Mouse (Mus musculus): ENCODE measurements around the gene Tgif2. TPM values are rescaled to one million over a fixed set of nuclear protein-coding genes. Genes with fewer than 3 reads are reported as not detected.
"Not testable (repeated sequence)": the region's sequence is repeated elsewhere in the genome, so short reads cannot be mapped to it uniquely, and the experiment has no call there.

Tgif2 gene
- polyA plus RNA-seq, 1 experiment from 2014 or later, result 48.0 TPM

DNA sequence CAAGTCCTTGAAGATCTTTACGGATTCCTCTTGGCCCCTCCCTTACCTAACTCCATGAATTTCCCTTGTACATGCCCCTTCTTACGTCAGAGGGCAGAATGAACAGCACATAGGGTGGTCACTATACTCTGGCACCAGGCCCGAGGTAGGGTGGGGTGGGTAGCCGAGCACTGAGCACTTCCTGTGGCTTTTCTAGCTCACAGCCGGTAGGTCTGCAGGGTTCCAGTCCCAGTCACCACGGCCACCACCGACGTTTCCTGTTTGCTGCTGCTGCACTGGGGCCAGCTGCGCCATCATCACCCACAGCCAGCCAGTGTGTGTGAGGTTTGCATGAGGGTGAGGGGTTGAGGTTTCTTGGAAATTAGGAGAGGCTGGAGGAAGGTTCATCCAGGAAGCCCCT is 37.9 kb downstream of the Tgif2 start:
- Histone ChIP-seq H3K9ac (ENCODE audit: low read length) (no peak overlapping the region), H3K4me1 (ENCODE audit: control insufficient read depth, insufficient read depth, low read length) (no peaks in the 10 kb centered on the region), H3K4me2 (ENCODE audit: low read length) (no peak overlapping the region), H3K27ac (ENCODE audit: low read depth, low read length) (no peak overlapping the region), H3K36me3 (ENCODE audit: control insufficient read depth, insufficient read depth, low read length) (peaks cover 25% of the 10 kb centered on the region), H3K27me3 (replicated peaks; ENCODE audit: control insufficient read depth, insufficient read depth, low read length) (no peaks in the 10 kb centered on the region), H3K9me3 (replicated peaks; ENCODE audit: control insufficient read depth, low read length) (no peaks in the 10 kb centered on the region), H3K4me3 (ENCODE audit: low read depth, low read length) (no peak overlapping the region)
- ATAC-seq, result no peak
- 73% methylated on average over 9 of the region's 9 CpGs for WGBS
- no peak for DNase-seq (ENCODE audit: low spot score)

DNA sequence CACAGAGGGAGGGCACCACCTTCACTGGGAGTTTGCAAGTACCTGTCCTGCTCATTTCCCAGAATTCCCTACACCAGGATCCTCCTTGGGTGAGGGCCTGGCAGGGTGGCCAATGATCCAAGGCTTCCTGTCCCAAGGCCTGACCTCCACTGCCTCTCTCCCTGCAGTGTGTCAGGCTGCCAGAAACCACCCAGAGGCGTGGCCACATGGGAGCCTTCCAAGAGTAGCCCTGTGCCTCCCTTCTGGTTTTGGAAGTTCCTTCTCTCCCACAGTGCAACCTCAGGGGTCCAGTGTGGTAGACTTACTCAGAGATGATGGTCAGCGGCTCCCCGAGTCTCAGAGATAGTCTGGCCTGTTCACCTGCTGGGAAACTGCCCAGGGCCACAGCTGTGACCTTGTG is 39.7 kb downstream of the Tgif2 start:
- Histone ChIP-seq H3K9me3 (replicated peaks; ENCODE audit: control insufficient read depth, low read length) (no peaks in the 10 kb centered on the region), H3K9ac (ENCODE audit: low read length) (no peak overlapping the region), H3K4me2 (ENCODE audit: low read length) (no peak overlapping the region), H3K4me3 (ENCODE audit: low read depth, low read length) (no peak overlapping the region), H3K27ac (ENCODE audit: low read depth, low read length) (no peak overlapping the region), H3K4me1 (ENCODE audit: control insufficient read depth, insufficient read depth, low read length) (no peaks in the 10 kb centered on the region), H3K36me3 (ENCODE audit: control insufficient read depth, insufficient read depth, low read length) (peaks cover 9% of the 10 kb centered on the region; the same call in 1 of the 2 replicates), H3K27me3 (replicated peaks; ENCODE audit: control insufficient read depth, insufficient read depth, low read length) (no peaks in the 10 kb centered on the region)
- DNase-seq (ENCODE audit: low spot score), result no peak
- 68% methylated on average over 3 of the region's 3 CpGs for WGBS
- no peak for ATAC-seq

DNA sequence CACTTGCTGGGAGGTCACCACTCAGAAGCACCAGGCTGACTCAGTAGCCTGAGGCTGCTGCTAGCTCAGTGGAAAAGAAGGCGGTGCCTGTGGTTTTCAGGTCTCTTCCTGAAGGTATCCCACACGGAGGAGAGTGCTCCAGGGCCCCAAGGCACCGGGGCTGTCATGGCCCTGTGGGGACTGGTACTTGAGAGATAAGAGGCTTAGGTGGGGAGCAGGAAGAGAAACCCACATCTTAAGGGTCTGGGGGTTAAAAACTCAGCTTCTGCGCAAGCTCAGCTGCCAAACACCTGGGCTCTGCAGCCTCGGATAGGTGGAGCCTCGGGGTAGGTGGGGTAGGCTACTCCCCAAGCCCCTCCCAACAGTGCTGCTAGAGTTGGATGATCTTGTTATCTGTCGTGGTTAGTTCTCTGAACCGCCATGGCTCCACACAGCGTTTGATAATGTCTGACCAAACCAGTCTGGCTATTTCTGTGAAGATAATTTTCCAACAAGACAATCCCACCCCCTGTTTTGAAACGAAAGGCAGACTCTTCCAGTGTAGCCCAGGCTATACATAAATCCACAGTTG is 42.7 kb downstream of the Tgif2 start:
- H3K36me3 ChIP-seq (ENCODE audit: control insufficient read depth, insufficient read depth, low read length), result no peaks in the 10 kb centered on the region
- WGBS, result 36% methylated on average over 10 of the region's 10 CpGs
- no peak overlapping the region for H3K4me3 ChIP-seq (ENCODE audit: low read depth, low read length)
- no peak overlapping the region for H3K27ac ChIP-seq (ENCODE audit: low read depth, low read length)
- ATAC-seq, result no peak
- H3K4me1 ChIP-seq (ENCODE audit: control insufficient read depth, insufficient read depth, low read length), result no peaks in the 10 kb centered on the region
- no peaks in the 10 kb centered on the region for H3K27me3 ChIP-seq (replicated peaks; ENCODE audit: control insufficient read depth, insufficient read depth, low read length)
- H3K9ac ChIP-seq (ENCODE audit: low read length), result no peak overlapping the region
- no peak for DNase-seq (ENCODE audit: low spot score)
- H3K9me3 ChIP-seq (replicated peaks; ENCODE audit: control insufficient read depth, low read length), result no peaks in the 10 kb centered on the region
- no peak overlapping the region for H3K4me2 ChIP-seq (ENCODE audit: low read length)

DNA sequence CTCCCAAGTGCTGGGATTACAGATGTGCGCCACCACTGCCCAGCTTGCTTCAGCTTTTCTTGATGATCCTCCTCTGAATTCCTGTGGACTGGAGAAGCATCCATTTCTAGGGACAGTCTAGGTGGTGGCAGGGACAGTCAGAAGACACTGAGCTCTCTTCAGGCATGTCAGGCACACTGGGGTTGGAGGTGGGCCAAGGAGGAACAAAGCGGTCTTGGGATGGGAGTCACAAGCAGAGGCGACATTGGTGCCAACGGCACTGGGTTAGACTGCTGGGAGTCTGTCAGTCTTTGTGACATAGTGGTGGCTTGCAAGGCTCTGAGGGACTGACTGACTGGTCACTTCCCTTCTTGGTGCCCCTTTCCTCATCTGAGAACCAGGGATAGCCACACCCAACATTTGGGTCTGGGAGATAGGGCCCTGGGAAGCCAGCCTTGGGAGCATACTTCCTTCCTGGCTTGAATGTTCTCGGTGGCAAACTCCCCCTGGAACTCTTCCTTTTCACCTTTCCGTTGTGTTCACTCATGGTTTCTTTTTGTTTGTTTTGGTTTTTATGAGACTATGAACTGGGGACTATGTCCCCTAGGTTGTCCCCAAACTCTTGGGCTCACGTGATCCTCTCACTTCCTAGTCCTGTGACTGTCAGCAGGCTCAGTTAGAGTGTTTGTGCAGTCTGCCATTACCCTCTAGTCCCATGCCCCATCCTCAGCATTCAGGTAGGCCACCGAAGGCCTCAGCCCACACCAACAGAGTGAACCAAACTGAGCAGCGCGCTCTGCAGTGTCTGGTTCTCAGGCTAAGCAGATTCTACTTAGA is 44.8 kb downstream of the Tgif2 start:
- Histone ChIP-seq H3K27ac (ENCODE audit: low read depth, low read length) (no peak overlapping the region), H3K4me2 (ENCODE audit: low read length) (no peak overlapping the region), H3K27me3 (replicated peaks; ENCODE audit: control insufficient read depth, insufficient read depth, low read length) (no peaks in the 10 kb centered on the region), H3K9me3 (replicated peaks; ENCODE audit: control insufficient read depth, low read length) (no peaks in the 10 kb centered on the region), H3K4me1 (ENCODE audit: control insufficient read depth, insufficient read depth, low read length) (no peaks in the 10 kb centered on the region), H3K9ac (ENCODE audit: low read length) (no peak overlapping the region), H3K4me3 (ENCODE audit: low read depth, low read length) (no peak overlapping the region), H3K36me3 (ENCODE audit: control insufficient read depth, insufficient read depth, low read length) (no peaks in the 10 kb centered on the region)
- 92% methylated on average over 10 of the region's 10 CpGs for WGBS
- no peak for ATAC-seq
- DNase-seq (ENCODE audit: low spot score), result no peak

DNA sequence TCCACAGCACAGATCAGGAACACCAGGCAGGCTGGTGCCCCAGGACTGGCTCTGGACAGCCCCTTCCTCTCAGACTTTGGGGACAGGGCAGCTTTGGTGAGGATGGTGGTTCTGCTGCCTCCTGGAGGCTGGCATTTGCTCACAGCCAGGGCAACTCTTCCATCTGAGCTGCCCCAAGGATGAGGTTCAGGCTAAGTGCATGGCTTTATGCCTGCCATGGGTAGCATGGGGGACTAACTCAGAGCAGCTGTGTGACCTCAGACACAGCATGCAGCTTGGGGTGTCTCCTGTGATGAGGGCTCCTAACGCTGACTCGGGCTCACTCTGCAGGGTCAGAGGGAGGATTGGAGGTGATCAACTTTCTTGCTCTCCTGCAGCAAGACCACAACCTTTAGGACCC is 45.9 kb downstream of the Tgif2 start:
- WGBS, result 89% methylated on average over 2 of the region's 2 CpGs
- not testable (repeated sequence) for H3K9me3 ChIP-seq (replicated peaks; ENCODE audit: control insufficient read depth, low read length); H3K4me3 ChIP-seq (ENCODE audit: low read depth, low read length); H3K27ac ChIP-seq (ENCODE audit: low read depth, low read length); H3K4me1 ChIP-seq (ENCODE audit: control insufficient read depth, insufficient read depth, low read length); H3K9ac ChIP-seq (ENCODE audit: low read length); H3K4me2 ChIP-seq (ENCODE audit: low read length); H3K36me3 ChIP-seq (ENCODE audit: control insufficient read depth, insufficient read depth, low read length); H3K27me3 ChIP-seq (replicated peaks; ENCODE audit: control insufficient read depth, insufficient read depth, low read length); ATAC-seq; DNase-seq (ENCODE audit: low spot score)

DNA sequence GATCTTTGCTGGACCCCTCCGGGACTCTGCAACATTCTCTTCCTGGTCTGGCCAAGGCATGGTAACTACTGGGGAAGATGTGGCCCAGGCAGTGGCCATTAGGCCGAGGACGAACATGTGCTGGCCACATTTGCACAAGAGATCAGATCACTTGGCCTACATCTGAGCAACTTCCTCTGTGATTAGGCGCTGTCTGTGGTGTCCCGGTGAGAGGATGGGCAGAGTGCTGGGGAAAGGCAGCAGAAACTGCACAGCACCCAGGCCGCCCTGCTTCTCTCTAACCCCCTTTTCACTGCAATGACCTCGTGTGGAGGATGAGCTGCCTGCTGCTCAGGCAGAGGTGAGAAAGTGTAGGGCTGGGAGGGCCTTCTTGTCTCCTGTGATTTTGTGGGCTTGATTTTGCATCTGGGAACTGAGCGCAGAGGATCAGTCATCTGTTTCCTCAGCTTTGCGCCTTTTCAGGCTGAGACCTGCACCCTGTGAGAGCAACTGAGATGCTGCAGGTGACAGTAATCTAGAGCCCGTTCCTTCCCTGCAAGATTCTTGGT is 46.4 kb downstream of the Tgif2 start:
- H3K9me3 ChIP-seq (replicated peaks; ENCODE audit: control insufficient read depth, low read length), result no peaks in the 10 kb centered on the region
- H3K27ac ChIP-seq (ENCODE audit: low read depth, low read length), result no peak overlapping the region
- no peak for ATAC-seq
- H3K4me3 ChIP-seq (ENCODE audit: low read depth, low read length), result no peak overlapping the region
- H3K4me2 ChIP-seq (ENCODE audit: low read length), result no peak overlapping the region
- no peaks in the 10 kb centered on the region for H3K36me3 ChIP-seq (ENCODE audit: control insufficient read depth, insufficient read depth, low read length)
- H3K9ac ChIP-seq (ENCODE audit: low read length), result no peak overlapping the region
- 86% methylated on average over 10 of the region's 10 CpGs for WGBS
- DNase-seq (ENCODE audit: low spot score), result no peak
- H3K4me1 ChIP-seq (ENCODE audit: control insufficient read depth, insufficient read depth, low read length), result no peaks in the 10 kb centered on the region
- no peaks in the 10 kb centered on the region for H3K27me3 ChIP-seq (replicated peaks; ENCODE audit: control insufficient read depth, insufficient read depth, low read length)

DNA sequence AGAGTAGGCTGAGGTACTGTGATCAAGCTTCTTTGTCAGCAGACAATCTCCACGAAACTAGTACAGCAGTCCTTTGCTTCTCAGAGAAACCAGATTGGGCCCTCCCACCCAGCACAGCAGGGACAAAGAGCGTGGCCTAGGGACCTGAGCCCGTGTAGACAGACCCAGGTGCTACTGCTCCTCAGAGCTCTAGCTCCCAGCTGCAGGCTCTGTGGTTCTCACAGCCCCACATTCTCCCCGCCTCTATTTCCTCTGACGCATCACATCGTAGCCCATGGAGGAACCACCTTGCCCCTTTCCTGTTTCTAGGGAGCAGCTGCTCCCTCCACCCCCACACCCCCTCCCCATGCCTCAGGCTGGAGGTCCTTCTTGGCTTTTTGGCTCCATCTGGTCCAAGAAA is 47.2 kb downstream of the Tgif2 start, which contains the start of gene Sla2:
Gene Sla2 (minus strand): TSS at position 176 of the 400 bp plus-strand sequence.
- no peaks in the 10 kb centered on the region for H3K36me3 ChIP-seq (ENCODE audit: control insufficient read depth, insufficient read depth, low read length)
- H3K4me2 ChIP-seq (ENCODE audit: low read length), result no peak within 1 kb of the TSS
- no peak for DNase-seq (ENCODE audit: low spot score)
- 74% methylated on average over 6 of the region's 6 CpGs for WGBS
- H3K4me1 ChIP-seq (ENCODE audit: control insufficient read depth, insufficient read depth, low read length), result no peaks in the 10 kb centered on the region
- H3K4me3 ChIP-seq (ENCODE audit: low read depth, low read length), result no peak within 1 kb of the TSS
- no peaks in the 10 kb centered on the region for H3K27me3 ChIP-seq (replicated peaks; ENCODE audit: control insufficient read depth, insufficient read depth, low read length)
- ATAC-seq, result no peak
- H3K9ac ChIP-seq (ENCODE audit: low read length), result no peak within 1 kb of the TSS
- no peak within 1 kb of the TSS for H3K27ac ChIP-seq (ENCODE audit: low read depth, low read length)
- no peaks in the 10 kb centered on the region for H3K9me3 ChIP-seq (replicated peaks; ENCODE audit: control insufficient read depth, low read length)

DNA sequence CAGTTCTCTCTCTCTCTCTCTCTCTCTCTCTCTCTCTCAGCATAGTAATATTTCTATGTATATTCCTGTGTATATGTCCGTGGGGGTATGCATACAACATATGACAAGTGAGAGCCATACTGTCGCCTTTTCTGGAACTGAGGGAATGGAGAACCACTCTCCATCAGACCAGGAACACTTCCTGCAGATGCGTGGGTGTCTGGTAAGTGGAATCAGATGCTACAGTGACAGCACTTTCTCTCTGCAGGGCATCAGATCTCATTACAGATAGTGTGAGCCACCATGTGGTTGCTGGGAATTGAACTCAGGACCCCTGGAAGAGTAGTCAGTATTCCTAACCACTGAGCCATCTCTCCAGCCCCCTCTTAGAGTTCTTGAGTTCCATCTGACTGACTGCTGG is 48.7 kb downstream of the Tgif2 start:
- Histone ChIP-seq H3K27me3 (replicated peaks; ENCODE audit: control insufficient read depth, insufficient read depth, low read length) (no peaks in the 10 kb centered on the region), H3K27ac (ENCODE audit: low read depth, low read length) (no peak overlapping the region), H3K36me3 (ENCODE audit: control insufficient read depth, insufficient read depth, low read length) (no peaks in the 10 kb centered on the region), H3K4me1 (ENCODE audit: control insufficient read depth, insufficient read depth, low read length) (no peaks in the 10 kb centered on the region), H3K9me3 (replicated peaks; ENCODE audit: control insufficient read depth, low read length) (no peaks in the 10 kb centered on the region), H3K4me2 (ENCODE audit: low read length) (no peak overlapping the region), H3K4me3 (ENCODE audit: low read depth, low read length) (no peak overlapping the region), H3K9ac (ENCODE audit: low read length) (no peak overlapping the region)
- DNase-seq (ENCODE audit: low spot score), result no peak
- 72% methylated on average over 3 of the region's 3 CpGs for WGBS
- no peak for ATAC-seq

DNA sequence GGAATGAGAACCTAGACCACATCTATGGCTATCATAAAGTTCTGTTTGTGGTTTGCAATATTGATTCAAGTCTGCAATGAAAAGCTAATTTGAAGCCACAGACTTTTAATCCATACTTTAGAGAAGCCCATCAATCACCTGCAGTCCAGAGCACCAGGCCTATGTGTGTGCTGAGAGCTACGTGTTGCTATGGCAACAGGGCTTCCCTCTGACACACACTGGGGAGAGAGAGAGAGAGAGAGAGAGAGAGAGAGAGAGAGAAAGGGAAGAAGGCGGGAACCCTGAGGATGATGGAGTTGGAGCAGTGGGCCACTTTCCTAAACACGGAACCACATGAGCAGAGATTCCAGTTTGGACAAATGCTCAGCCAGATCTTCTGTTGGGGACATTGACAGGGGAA is 52.4 kb downstream of the Tgif2 start:
- 33% methylated on average over 3 of the region's 3 CpGs for WGBS
- no peak overlapping the region for H3K4me3 ChIP-seq (ENCODE audit: low read depth, low read length)
- no peaks in the 10 kb centered on the region for H3K4me1 ChIP-seq (ENCODE audit: control insufficient read depth, insufficient read depth, low read length)
- no peak overlapping the region for H3K9ac ChIP-seq (ENCODE audit: low read length)
- no peak overlapping the region for H3K4me2 ChIP-seq (ENCODE audit: low read length)
- no peaks in the 10 kb centered on the region for H3K9me3 ChIP-seq (replicated peaks; ENCODE audit: control insufficient read depth, low read length)
- no peaks in the 10 kb centered on the region for H3K36me3 ChIP-seq (ENCODE audit: control insufficient read depth, insufficient read depth, low read length)
- H3K27ac ChIP-seq (ENCODE audit: low read depth, low read length), result no peak overlapping the region
- DNase-seq (ENCODE audit: low spot score) (peak; percentile 71), ATAC-seq (0 out of 2 replicates have a peak, but pooled peaks have one; percentile 50)
- H3K27me3 ChIP-seq (replicated peaks; ENCODE audit: control insufficient read depth, insufficient read depth, low read length), result no peaks in the 10 kb centered on the region

Data from forebrain, embryonic 14.5 days (tissue).